Mouse (Mus musculus) megakaryocyte progenitor cell, adult 5-6 weeks (primary cell): Measurements from ENCODE around the gene Cilp. TPM values are rescaled to one million over a fixed set of nuclear protein-coding genes. Genes with fewer than 3 reads are reported as not detected.

ENCODE experiments used
- ATAC-seq: replicated peaks from 2 replicates; pipeline ENCODE4 v1.8.0; 2016; ENCODE audit warnings: mild to moderate bottlenecking, moderate TSS enrichment, inconsistent platforms; ENCODE audit not compliant: poor library complexity
- total RNA-seq, 2 experiments: library from RNA; stranded (forward) in 1 of 2; stranded (reverse) in 1 of 2; fragments of 157-497, 149-512 nt in 1 of 2; fragments of 200-1000 nt in 1 of 2; gene quantifications; 2 replicates each; pipeline versions ENCODE4 v1.2.3 to v1.2.4; 2015 to 2017

Cilp gene
- total RNA-seq, 2 experiments from 2014 or later = not detected

DNA sequence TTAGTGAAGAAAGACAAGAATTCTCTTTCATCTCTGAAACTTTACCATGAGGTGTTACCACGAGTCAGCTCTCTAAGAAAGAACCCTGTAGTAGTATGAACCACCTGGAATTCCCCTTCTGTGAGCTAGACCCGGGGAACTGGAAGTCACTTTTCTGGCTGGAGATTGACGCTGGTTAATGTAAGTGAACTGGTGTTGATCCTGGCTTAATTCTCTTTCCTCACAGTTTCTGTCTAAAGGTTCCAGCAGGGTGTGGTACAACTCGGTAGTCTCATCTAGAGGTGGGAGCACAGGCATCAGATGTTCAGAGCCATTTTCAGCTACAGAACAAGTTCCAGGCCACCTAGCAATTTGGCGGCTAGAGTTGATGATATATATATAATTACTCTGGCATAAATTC, 28.1 kb downstream of the Cilp start:
- ATAC-seq = peak; percentile 17; the same call in 1 of the 2 replicates

- ATAC-seq = peak; percentile 8; the same call in 1 of the 2 replicates
Measured at GRCm38 (mm10) chr9:65293580-65293972, 28.6 kb downstream of the Cilp start.

DNA sequence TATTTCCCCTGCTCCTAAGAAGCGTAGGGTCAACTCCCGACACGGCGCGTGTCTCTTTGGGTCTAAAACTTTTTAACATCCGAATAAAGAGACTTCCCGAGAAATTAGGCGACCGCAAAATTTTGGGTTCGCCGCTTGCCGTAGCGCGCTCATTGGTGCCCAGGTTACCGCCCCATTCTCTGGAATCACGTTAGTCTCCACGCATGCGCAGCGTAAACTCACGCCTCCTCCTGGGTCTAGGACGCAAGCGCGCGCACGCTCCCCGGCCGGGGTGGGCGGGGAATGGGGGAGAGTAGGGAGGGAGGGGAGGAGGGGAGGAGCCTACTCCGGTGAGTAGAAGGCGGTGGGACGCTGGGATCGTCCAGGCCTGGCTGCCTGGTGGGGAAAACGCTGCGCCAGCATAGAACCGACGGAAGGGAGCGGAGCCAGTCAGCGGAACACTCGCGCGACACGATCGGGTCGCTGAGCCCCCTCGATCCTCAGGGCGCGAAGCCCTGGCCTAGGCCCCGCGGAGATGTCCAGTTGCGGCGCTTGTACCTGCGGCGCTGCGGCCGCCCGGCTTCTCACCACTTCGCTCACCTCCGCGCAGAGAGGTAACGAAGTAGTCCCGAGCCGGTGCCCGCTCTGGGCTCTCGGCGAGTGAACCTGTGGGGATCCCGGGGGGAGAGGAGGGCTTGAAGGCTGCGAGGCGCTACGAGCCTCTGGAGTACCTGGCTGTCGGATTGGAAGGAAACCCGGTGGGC, 29.2 kb downstream of the Cilp start, which contains the start of gene Clpx:
Clpx (plus strand) TSS at position 288 of the 743 bp plus-strand sequence.
- ATAC-seq = peak; percentile 92

GRCm38 (mm10) chr9:65294716-65295378, 29.9 kb downstream of the Cilp start:
- peak; percentile 14; the same call in 1 of the 2 replicates for ATAC-seq

DNA sequence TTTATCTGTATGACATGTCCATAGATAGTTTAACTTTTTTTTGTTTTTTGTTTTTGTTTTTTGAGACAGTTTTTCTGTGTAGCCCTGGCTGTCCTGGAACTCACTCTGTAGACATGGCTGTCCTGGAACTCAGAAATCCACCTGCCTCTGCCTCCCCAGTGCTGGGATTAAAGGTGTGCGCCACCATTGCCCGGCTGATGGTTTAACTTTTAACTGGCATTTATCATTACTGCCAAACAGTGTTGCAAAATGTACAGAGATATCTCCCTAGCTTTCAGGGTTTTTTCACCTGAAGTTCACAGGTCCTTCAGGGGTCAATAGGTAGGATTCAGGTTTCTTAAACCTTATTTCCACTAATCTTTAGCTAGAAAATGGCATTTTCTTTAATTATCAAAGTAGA, 32.1 kb downstream of the Cilp start:
- no peak for ATAC-seq

DNA sequence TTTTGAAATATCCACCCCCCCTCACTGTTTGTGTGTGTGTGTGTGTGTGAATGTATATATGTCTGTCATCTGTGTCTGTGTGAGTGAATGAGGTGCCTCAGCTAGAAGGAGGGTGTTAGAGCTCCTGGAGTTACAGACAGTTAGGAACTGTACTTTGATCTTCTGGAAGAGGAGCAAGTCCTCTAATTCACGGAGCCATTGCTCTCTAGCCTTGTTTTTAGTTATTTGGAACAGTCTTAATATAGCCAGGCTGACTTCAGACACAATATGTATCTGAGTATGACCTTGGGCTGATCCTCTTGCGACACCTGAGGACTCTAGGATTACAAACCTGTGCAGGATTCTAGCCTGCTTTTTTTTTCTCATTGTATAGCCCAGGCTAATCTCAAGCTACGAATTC, 33.8 kb downstream of the Cilp start:
- no peak for ATAC-seq

DNA sequence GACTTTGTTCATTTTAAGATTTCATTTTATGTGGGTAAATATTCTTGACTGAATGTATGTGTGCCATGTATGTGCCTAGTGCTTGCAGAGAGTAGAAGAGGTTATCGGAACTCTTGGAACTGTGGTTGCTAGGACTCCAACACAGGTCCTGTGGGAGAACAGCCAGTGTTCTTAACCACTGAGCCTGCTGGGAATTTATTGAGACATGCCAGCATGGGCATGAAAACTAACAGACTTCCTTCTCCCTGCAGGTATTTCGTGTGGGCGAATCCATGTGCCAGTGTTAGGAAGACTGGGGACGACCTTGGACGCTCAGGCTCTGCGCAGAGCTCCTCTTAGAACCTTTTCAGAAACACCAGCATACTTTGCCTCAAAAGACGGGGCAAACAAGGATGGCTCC, 34.7 kb downstream of the Cilp start:
- ATAC-seq = no peak

GRCm38 (mm10) chr9:65302327-65302983, 37.5 kb downstream of the Cilp start:
- ATAC-seq = no peak

GRCm38 (mm10) chr9:65303586-65303985, 38.6 kb downstream of the Cilp start:
- ATAC-seq = no peak

- ATAC-seq = no peak
Measured at GRCm38 (mm10) chr9:65304300-65304699, 39.3 kb downstream of the Cilp start.

GRCm38 (mm10) chr9:65306672-65307071, 41.7 kb downstream of the Cilp start:
- no peak for ATAC-seq

DNA sequence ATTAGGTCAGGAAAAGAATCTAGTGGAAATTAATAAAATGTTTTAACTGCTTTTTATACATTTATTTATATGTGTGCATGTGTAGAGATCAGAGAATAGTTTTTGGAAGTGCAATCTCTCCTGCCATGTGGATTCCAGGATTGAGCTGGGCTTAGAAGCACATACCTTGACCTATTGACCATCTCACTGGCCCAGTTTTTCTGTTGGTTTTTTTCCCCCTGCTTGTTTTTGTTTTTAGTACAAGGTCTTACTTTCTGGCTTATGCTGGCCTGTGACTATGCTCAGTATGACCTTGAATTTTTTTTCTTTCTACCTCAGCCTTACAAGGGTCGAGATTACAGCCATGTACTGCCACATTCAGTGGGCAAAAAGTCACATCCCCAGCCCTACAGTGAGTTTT, 43.0 kb downstream of the Cilp start:
- ATAC-seq = no peak

- 0 out of 2 replicates have a peak, but pooled peaks have one; percentile 14 for ATAC-seq
Measured at GRCm38 (mm10) chr9:65312669-65313357, 47.8 kb downstream of the Cilp start.

DNA sequence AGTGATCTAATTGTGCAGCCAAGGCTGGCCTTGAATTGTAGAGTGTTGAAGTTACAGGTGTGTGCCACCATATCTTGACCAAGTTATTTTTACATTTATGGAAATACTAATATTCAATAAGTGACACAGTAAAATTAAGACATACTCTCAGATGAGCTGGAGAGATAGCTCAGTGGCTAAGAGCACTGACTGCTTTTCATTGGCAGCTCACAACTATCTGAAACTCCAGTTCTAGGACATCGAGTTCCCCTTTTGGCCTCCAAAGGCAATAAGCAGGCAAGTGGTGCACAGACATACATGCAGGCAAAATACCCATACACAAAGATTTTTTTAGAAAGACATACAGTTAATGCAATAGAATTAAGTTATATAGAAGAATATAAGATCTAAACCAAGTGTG, 48.9 kb downstream of the Cilp start:
- ATAC-seq = no peak

GRCm38 (mm10) chr9:65322255-65322900, 57.4 kb downstream of the Cilp start:
- ATAC-seq = no peak

DNA sequence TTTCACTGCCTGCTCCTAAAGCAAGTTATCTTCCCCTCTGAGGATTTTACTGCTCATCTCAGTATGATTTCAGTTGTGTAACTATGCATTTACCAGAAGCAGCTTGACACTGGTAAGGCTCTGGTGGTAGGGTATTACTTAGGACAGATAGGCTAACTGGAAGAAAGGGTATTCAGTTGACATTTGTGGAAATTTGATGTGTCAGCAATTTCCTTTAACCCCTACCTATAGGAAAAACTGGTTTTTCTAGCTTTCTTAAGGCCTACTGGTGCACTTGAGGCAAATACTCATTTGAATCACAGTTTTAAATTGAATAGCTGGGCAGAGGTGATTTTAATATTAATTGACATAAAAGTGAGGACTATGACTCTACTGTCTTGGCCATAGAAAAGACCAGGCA, 61.0 kb downstream of the Cilp start:
- ATAC-seq = no peak

DNA sequence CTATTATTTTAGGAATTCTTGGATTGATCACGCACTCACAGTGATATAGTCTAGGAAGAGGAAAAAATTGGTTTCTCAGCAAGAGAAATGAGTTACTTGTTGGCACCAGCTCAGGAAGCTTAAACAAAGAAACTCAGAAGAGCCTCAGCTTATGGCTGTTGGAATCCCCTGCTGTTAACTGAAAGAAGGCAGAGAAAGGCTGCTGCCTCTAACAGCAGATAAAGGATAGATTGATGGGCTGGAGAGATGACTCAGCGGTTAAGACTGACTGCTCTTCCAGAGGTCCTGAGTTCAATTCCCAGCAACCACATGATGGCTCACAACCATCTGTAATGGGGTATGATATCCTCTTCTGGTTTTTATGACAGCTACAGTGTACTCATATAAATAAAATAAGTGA, 62.4 kb downstream of the Cilp start:
- no peak for ATAC-seq
